Mouse (Mus musculus): ENCODE data around the gene Pttg1ip.

DNA sequence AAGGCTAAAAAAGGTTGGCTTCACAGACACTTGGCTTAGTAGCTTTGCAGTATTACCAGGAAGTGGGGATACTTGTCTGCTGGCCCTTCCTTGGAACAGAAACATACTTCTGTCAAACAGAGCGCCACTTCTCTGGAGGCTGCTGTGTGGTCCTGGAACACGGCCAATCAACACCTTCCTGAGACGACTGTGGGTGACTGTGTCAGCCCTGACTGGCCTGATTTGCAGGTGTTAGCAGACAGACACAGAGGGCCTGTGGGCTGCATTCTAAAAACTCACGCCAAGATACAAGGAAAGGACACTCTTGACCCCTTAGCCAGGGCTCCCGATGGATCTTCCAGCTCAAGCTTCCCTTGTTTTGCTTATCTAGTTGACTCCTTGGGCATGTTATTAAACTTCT, 23.4 kb downstream of the Pttg1ip start:
- TF ChIP-seq CTCF (conservative IDR thresholded peaks at IDR 0.05; ENCODE audit: insufficient read depth, insufficient read length, low read depth, low read length): no peak
- no peak for TF ChIP-seq POLR2A (IDR thresholded peaks at IDR 0.05; ENCODE audit: low read depth, low read length)

Measured in kidney, adult 2 months (tissue).